Mouse (Mus musculus) liver, embryonic 14.5 days (tissue): Measurements from ENCODE around the gene Psme2b. TPM values are rescaled to one million over a fixed set of nuclear protein-coding genes. Genes with fewer than 3 reads are reported as not detected.
"Not testable (repeated sequence)": the region's sequence is repeated elsewhere in the genome, so short reads cannot be mapped to it uniquely, and the experiment has no call there.

Experiments used
- ATAC-seq: fragments of 200-750 bp; cut with Nextera tagmentation; 2 replicates; pipeline ENCODE4 v1.8.0; 2017; ENCODE audit warnings: moderate number of reproducible peaks, mild to moderate bottlenecking, moderate library complexity; ENCODE audit not compliant: insufficient read depth
- DNase-seq, 3 experiments: peaks; one replicate each; pipeline ENCODE4 v3.0.0-alpha.2; 2012 to 2013; ENCODE audit warnings: low read depth in 3 of 3, low spot score in 3 of 3
- H3K27ac ChIP-seq: fragments of 300-500 bp; sonication (generic); 2 replicates; pipeline ENCODE4 v1.5.1; 2014; ENCODE audit warnings: moderate library complexity, mild to moderate bottlenecking, control low read depth, inconsistent platforms
- H3K27me3 ChIP-seq: fragments of 300-500 bp; sonication (generic); 2 replicates; pipeline ENCODE4 v1.6.1; 2014; ENCODE audit warnings: mild to moderate bottlenecking, low read length, moderate library complexity; ENCODE audit not compliant: control insufficient read depth, insufficient read depth
- H3K36me3 ChIP-seq: fragments of 300-500 bp; sonication (generic); replicated peaks from 2 replicates; pipeline ENCODE4 v1.6.1; 2014; ENCODE audit warnings: low read depth; ENCODE audit not compliant: control insufficient read depth, insufficient read depth
- H3K4me1 ChIP-seq, 2 experiments: fragments of 200-500 bp in 1 of 2; fragments of 300-500 bp in 1 of 2; sonication (generic) in 1 of 2; replicated peaks; 2 replicates each; pipeline ENCODE4 v1.6.1; 2012 to 2014; ENCODE audit warnings: antibody characterized with exemption in 1 of 2, inconsistent platforms in 1 of 2, low read length in 1 of 2; ENCODE audit not compliant: control insufficient read depth in 2 of 2, insufficient read depth in 2 of 2
- H3K4me2 ChIP-seq: fragments of 300-500 bp; sonication (generic); 2 replicates; pipeline ENCODE4 v1.6.1; 2014; ENCODE audit warnings: low read depth, mild to moderate bottlenecking, control low read depth, moderate library complexity
- H3K4me3 ChIP-seq, 2 experiments: fragments of 200-500 bp in 1 of 2; fragments of 300-500 bp in 1 of 2; sonication (generic) in 1 of 2; 2 replicates each; pipeline ENCODE4 v1.5.1; 2012 to 2014; ENCODE audit warnings: low read depth in 2 of 2, low read length in 2 of 2, mild to moderate bottlenecking in 2 of 2, control low read depth in 1 of 2, inconsistent platforms in 1 of 2, moderate library complexity in 1 of 2; ENCODE audit not compliant: insufficient read depth in 1 of 2
- H3K9ac ChIP-seq: fragments of 300-500 bp; sonication (generic); replicated peaks from 2 replicates; pipeline ENCODE4 v1.6.1; 2014; ENCODE audit warnings: mild to moderate bottlenecking, control low read depth, moderate library complexity
- H3K9me3 ChIP-seq: fragments of 300-500 bp; sonication (generic); 2 replicates; pipeline ENCODE4 v1.6.1; 2016; ENCODE audit warnings: low read length, mixed read lengths; ENCODE audit not compliant: control insufficient read depth
- WGBS: fragments of 180-500 bp; shearing (Covaris S2); extraction: QIAGEN DNeasy Blood & Tissue Kit; methylation state at CpG from one replicate; pipeline ENCODE4 v1.1.7; 2014; ENCODE audit not compliant: insufficient replicate concordance; 5-methylcytosine and 5-hydroxymethylcytosine counted together
- polyA plus RNA-seq, 2 experiments: library from polyadenylated mRNA; depleted of rRNA in 1 of 2; stranded (reverse) in 1 of 2; unstranded in 1 of 2; fragments of >200 nt; fragmentation: Nextera tagmentation in 1 of 2; extraction: Ambion mirVana in 1 of 2; gene quantifications; 2 replicates each; pipeline versions ENCODE4 v1.2.1 to v1.2.3; 2012 to 2014

Gene Psme2b
- polyA plus RNA-seq, 2 experiments, result 1.3 to 3.1 TPM

- not testable (repeated sequence) for ATAC-seq, H3K27me3 ChIP-seq, H3K36me3 ChIP-seq, H3K4me2 ChIP-seq, H3K9me3 ChIP-seq, H3K4me3 ChIP-seq, H3K4me1 ChIP-seq, H3K27ac ChIP-seq, H3K9ac ChIP-seq, DNase-seq
- WGBS, result no CpG with 5 or more reads among the region's 3 CpGs
These were observed 33.3 kb upstream of the Psme2b start, which contains the start of gene 9930111J21Rik1 for GRCm38 (mm10) chr11:48979251-48979650. Gene 9930111J21Rik1 (minus strand): TSS chr11:48979398.

GRCm38 (mm10) chr11:48978240-48978939, 32.4 kb upstream of the Psme2b start, which contains the start of gene Olfr56:
Gene Olfr56 (plus strand): TSS chr11:48978889.
- not testable (repeated sequence) for H3K27ac ChIP-seq, H3K4me2 ChIP-seq, ATAC-seq, H3K4me3 ChIP-seq, H3K36me3 ChIP-seq, H3K4me1 ChIP-seq, H3K9ac ChIP-seq, DNase-seq, H3K9me3 ChIP-seq, H3K27me3 ChIP-seq
- no CpG with 5 or more reads among the region's 1 CpGs for WGBS

- not testable (repeated sequence) for DNase-seq, H3K4me1 ChIP-seq, H3K27ac ChIP-seq, H3K4me3 ChIP-seq, H3K4me2 ChIP-seq, ATAC-seq, H3K9me3 ChIP-seq, H3K27me3 ChIP-seq, H3K36me3 ChIP-seq, H3K9ac ChIP-seq
- no CpG with 5 or more reads among the region's 1 CpGs for WGBS
These were observed 28.7 kb upstream of the Psme2b start for GRCm38 (mm10) chr11:48974686-48975085.

- not testable (repeated sequence) for H3K4me3 ChIP-seq, H3K9me3 ChIP-seq, DNase-seq
These were observed 6.7 kb downstream of the Psme2b start for GRCm38 (mm10) chr11:48939286-48939685.

GRCm38 (mm10) chr11:48935291-48935690, 10.7 kb downstream of the Psme2b start:
- not testable (repeated sequence) for DNase-seq, ATAC-seq, H3K4me2 ChIP-seq, H3K27me3 ChIP-seq, H3K9me3 ChIP-seq, H3K4me3 ChIP-seq, H3K4me1 ChIP-seq, H3K27ac ChIP-seq, H3K36me3 ChIP-seq, H3K9ac ChIP-seq
- no CpG with 5 or more reads among the region's 3 CpGs for WGBS

More at GRCm38 (mm10) chr11:48939286-48939685, 6.7 kb downstream of the Psme2b start:
- not testable (repeated sequence) for H3K27me3 ChIP-seq, H3K4me2 ChIP-seq, H3K27ac ChIP-seq, ATAC-seq, H3K4me1 ChIP-seq, H3K36me3 ChIP-seq, H3K9ac ChIP-seq

- H3K4me3 ChIP-seq, H3K27ac ChIP-seq, ATAC-seq, H3K36me3 ChIP-seq, H3K9ac ChIP-seq, H3K4me2 ChIP-seq, H3K9me3 ChIP-seq, H3K4me1 ChIP-seq, H3K27me3 ChIP-seq, DNase-seq: not testable (repeated sequence)
- 50% methylated on average over 1 of the region's 1 CpGs for WGBS
These were observed 12.1 kb downstream of the Psme2b start for GRCm38 (mm10) chr11:48933923-48934322.

- H3K4me3 ChIP-seq, H3K9me3 ChIP-seq, H3K36me3 ChIP-seq, H3K27me3 ChIP-seq, H3K4me1 ChIP-seq, DNase-seq, H3K9ac ChIP-seq, H3K4me2 ChIP-seq, H3K27ac ChIP-seq, ATAC-seq: not testable (repeated sequence)
- 29% methylated on average over 1 of the region's 1 CpGs for WGBS
These were observed 12.6 kb downstream of the Psme2b start for GRCm38 (mm10) chr11:48933422-48933821.

GRCm38 (mm10) chr11:48928068-48928467, 17.9 kb downstream of the Psme2b start:
- H3K9ac ChIP-seq, ATAC-seq, H3K4me2 ChIP-seq, H3K27ac ChIP-seq, DNase-seq, H3K27me3 ChIP-seq, H3K4me3 ChIP-seq, H3K4me1 ChIP-seq, H3K36me3 ChIP-seq, H3K9me3 ChIP-seq: not testable (repeated sequence)
- WGBS, result 82% methylated on average over 1 of the region's 1 CpGs
